Mouse (Mus musculus) right cerebral cortex, postnatal 36 days (tissue): ENCODE data around the gene Cebpb.

Experiments used
- DNase-seq, 2 experiments: peaks; one replicate each; pipeline ENCODE4 v3.0.0; 2022; ENCODE audit warnings: low spot score in 2 of 2, mixed read lengths in 1 of 2

The Cebpb gene

GRCm38 (mm10) chr2:167722538-167722937 is 33.8 kb downstream of the Cebpb start:
- no peak for DNase-seq

- DNase-seq: no peak
Measured at GRCm38 (mm10) chr2:167723589-167724206, 35.0 kb downstream of the Cebpb start.

- no peak for DNase-seq
Measured at GRCm38 (mm10) chr2:167725879-167726278, 37.2 kb downstream of the Cebpb start.

GRCm38 (mm10) chr2:167727161-167727560 is 38.4 kb downstream of the Cebpb start:
- DNase-seq: peak; percentile 25 to 37

GRCm38 (mm10) chr2:167730036-167730435 is 41.3 kb downstream of the Cebpb start:
- DNase-seq: no peak

- DNase-seq: no peak
Measured at GRCm38 (mm10) chr2:167731149-167731548, 42.4 kb downstream of the Cebpb start.

- no peak for DNase-seq
Measured at GRCm38 (mm10) chr2:167734861-167735260, 46.1 kb downstream of the Cebpb start.

GRCm38 (mm10) chr2:167739030-167739429 is 50.3 kb downstream of the Cebpb start:
- DNase-seq: no peak
